Mouse (Mus musculus) adrenal gland, adult 8-10 months (tissue): ENCODE measurements around the gene Tada3. TPM values are rescaled to one million over a fixed set of nuclear protein-coding genes. Genes with fewer than 3 reads are reported as not detected.

Source experiments
- DNase-seq: peaks from one replicate; pipeline ENCODE4 v3.0.0; 2022
- total RNA-seq, 4 experiments: library from RNA; stranded (reverse); gene quantifications; 2 replicates each; pipeline ENCODE4 v1.2.4; 2022

Gene Tada3
- total RNA-seq, 4 experiments from 2014 or later: 39.3 to 47.1 (median 43.4) TPM

DNA sequence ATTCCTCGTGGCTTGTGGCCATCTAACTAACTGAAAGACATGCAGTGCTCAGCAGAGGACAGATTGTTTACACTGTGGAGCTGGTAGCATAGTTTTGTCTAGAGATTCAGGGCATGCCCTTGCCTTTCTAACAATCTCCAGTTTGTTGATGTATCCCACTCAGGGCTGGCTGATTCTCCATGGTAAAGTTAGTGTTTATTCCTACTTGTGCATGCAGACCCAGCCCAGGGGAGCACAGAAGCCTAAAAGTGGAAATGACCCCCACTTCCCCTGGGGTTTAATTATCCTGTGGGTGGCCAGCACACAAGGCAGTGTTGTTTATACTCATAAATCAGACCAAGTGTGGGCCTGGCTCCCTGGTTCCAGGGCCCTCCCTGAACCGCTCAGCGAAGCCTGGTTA, 8.3 kb upstream of the Tada3 start:
- no peak for DNase-seq

GRCm38 (mm10) chr6:113385160-113385714, 7.6 kb upstream of the Tada3 start:
- DNase-seq: no peak

DNA sequence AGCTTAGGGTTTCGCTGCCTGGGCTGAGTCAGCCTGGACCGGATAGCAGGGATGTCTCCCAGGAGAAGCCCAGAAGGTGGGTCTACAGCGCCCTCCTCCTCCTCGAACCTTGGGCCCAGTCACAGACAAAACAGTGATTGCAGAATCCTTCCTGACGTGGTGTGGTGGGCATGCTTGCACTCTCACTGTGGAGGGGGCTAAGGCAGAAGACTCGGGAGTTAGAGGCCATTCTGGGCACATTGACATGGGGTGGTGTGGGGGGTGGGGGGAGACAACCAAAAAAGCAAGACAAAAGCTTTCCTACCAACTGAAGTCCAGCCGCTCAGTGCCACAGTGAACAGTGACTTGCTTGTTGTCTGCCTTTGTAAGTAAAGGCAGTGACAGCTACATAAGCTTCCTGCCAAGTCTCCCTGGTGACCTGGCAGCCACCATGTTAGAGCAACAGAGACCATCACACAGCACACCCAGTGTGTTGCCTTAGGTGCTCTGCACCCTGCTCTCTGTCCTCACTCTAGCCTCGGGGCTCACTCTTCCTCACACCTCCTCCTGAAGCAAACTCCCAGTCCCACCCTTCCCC, 6.8 kb upstream of the Tada3 start:
- no peak for DNase-seq

DNA sequence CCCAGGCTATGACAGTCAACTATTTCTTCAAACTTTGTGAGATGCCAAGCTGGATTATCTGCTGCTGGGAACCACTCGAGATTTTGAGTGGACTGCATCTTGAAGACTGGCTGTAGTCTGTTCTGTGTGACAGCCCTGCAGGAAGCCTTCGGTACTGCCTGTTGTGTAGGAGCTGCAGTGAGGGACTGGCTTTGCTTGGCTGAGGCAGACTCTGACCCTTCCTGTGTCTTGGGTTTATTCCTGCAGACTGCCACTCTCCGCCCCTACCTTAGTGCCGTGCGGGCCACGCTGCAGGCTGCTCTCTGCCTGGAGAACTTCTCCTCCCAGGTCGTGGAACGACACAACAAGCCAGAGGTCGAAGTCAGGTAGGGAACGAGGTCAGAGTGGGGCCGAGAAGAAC, 2.8 kb upstream of the Tada3 start:
- DNase-seq: no peak

DNA sequence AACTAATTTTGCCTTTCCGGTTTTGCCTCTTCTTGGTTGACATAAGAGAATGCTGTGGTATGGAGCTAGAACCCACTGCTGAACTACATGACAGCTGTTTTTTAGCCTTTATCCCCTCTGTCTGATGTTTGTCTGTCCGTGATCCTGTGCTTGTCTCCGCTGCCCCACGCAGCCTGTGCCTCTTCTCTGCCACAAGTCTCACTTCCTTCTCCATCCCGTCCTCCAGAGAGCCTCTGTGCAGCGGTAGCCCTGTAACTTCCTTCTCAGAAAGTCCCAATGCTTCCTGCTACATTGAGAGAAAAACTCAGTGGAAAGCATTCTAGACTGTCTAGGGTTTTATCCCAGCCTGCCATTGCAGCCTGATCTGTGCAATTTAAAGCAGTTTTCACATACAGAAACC, 1.6 kb upstream of the Tada3 start:
- no peak for DNase-seq

GRCm38 (mm10) chr6:113377172-113377495, 549 bp downstream of the Tada3 start:
- no peak for DNase-seq

DNA sequence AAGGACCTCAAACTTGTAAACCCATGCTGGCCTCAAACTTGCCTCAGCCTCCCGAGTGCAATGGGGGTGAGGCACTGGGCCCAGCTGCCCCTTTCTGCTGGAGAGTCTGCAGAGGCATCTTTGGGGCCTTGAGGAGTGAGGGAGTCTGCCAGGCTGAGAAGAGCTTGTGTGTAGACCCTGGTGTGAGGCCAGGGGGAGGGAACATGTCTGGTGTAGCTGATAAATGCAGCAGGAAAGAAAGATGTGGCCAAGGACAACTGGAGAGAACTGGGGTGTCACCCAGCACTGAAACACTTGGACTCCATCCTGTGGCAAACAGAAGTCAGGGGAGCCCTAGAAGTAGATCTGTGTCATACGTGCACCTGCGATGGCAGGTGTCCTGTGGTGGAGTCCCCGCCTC, 4.2 kb downstream of the Tada3 start:
- DNase-seq: no peak

DNA sequence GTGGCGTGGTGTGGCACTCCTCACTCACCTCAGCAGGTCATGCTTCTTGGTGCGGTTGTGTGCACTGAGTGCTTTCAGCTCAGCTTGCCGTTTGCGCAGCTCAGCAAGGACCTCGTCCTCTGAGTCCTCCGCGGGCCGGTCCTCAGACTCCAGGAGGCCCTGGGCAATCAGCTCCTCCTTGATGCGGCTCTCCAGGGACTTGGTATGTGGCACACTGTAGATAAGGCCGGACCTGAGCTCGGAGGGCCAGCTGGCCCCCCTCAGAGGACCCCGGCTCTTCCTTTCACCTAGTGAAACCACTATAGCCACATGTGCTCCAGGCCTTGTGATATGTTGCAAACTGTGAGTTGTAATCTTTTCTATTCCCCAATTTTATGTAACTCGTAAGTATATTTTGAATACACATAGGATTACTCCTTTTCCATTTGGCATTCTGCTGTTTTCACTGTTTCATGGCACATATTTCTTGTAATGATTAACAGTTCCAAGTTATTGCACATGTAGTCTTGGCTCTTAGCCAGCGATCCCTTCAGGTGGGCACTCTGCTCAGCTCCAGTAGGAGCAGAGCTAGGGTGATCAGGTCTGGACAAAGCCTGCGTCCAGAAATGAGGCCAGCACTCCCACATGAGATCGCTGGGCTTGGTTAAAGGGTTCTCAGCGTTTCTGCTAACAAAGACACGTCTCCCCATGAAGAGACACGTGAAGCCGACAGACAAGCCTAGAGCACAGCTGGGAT, 7.3 kb downstream of the Tada3 start:
- DNase-seq: no peak

GRCm38 (mm10) chr6:113368577-113368976, 9.1 kb downstream of the Tada3 start:
- no peak for DNase-seq

DNA sequence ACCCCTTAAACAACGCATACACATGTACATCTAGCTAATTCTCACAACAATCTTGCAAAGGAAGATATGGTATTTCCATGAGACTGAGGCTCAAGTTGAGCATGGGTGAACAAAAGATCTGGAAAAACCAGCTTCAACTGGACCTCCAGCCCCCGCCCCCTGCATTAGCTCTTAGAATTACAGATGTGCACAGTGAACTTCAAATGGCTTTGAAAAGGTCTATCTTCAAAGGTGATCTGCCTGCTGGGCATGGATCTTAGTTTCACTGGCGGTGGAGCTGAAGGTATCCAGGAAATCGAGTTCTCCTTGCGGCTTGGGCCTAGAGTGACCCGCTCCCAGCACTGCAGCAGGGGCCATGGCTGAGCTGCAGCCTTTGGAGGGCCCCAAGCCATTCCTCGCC, 9.6 kb downstream of the Tada3 start:
- DNase-seq: no peak

DNA sequence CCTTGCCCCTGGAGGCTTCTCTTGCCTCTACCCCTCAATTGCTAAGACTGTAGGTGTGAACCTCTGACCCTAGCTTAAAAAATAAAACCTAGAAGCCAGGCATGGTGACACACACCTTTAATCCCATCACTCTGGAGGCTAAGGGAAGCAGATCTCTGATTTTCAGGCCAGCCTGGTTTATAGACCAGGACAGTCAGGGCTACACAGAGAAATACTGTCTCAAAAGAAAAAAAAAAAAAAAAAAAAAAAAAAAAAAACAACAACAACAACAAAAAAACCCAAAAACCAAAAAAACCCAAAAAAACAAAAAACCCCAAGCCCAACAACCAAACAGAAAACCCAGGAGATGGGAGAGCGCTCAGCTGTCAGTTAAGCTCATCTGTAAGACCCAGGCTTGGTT, 10.1 kb downstream of the Tada3 start:
- DNase-seq: no peak

GRCm38 (mm10) chr6:113366639-113367038, 11.0 kb downstream of the Tada3 start:
- DNase-seq: no peak

DNA sequence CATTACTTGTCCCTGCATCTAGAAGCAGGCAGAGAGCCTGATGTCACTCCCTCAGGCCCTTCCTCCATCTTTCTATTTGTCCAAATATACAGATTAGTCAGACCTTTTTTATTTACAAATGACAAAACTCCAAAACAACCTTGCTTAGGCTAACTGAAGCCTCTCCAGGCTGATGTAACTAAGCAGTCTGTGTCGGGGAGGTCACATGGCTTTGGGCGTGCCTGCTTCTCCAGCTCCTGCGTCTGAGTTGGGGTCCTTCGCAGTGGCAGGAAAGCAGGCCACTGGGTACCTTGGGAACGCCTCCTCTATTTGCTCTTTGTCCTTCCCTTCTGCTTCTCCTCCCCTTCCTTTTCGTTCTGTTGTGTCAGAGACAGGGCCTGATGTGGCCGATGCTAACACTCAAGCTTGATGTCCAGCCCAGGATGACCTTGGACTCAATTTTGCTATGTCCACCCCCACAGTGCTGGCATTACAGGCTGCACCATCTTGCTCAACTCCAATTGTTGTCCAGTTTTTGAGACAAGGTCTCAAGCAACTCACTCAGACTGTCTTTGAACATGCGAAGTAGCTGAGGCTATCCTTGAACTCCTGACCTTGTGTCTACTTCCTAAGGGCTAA, 13.1 kb downstream of the Tada3 start:
- DNase-seq: peak; percentile 69

- DNase-seq: no peak
Measured at GRCm38 (mm10) chr6:113362241-113362640, 15.4 kb downstream of the Tada3 start.

DNA sequence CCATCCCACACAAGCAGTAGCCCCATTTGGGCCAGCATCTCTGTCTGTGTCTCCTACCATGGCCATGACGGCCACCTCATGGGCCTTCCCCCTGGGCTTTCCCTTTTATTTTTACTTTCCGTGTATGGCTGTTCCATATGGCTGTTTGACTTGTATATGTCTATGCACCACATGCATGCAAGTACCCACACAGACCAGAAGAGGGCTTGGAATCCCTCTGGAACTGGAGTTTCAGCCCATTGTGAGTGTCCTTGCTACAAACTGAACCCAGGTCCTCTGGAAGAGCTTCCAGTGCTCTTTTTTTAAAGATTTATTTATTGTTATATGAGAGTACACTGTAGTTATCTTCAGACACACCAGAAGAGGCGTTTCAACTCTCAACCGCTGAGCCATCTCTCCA, 16.2 kb downstream of the Tada3 start:
- DNase-seq: no peak

DNA sequence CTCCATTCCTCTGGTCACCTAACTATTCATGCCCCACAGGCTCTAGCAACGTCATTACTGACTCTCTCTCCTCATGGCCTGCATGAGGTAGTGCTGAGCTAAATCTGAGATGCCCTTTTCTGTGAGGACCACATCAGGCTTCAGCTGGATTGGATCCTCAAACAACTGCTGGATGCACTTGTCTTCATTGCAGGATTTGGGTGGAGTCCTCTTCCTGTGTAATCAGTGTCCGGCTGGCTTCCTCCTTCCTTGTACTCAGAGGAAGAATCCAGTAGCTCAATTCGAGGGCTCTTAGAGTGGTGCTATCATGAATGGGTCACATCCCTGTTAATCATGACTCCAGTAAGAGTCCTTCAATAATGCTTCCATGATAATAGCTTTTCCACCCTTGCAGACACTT, 24.0 kb downstream of the Tada3 start:
- no peak for DNase-seq

DNA sequence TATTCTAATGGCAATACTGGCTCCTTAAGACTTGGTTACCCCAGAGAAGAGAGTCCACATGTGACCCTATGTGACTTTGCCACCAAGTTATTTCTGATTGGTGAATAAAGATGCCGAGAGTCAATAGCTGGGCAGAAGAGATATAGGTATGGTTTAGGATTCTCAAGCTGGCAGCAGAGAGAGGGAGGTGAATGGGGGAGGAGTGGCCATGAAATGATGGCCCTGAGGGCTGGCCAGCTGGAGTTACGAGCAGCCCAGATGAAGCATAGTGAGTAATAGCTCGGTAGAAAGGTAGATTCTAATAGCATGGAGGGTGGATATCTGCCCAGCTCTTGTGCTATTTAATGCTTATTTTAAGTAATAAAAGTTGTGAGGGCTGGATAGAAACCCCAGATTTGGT, 24.9 kb downstream of the Tada3 start:
- no peak for DNase-seq

GRCm38 (mm10) chr6:113351653-113352052, 26.0 kb downstream of the Tada3 start:
- DNase-seq: no peak

DNA sequence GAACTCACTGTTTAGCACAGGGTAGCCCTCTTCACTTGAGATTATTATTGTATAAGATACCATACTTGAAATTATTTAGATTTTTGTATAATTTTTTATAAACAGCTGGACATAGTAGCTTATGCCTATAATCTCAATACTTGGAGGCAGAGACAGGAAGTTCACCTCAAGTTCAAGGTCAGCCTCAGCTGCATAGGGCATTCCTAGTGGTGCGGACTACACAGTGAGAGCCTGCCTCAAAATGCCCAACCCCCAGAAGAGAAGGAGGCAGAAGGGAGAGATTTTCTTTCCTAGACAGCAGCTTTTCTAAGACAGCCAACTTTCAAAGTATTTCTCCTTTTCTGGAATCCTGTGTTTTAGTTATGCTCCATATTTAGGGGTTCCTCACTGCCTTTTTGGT, 26.5 kb downstream of the Tada3 start:
- no peak for DNase-seq

GRCm38 (mm10) chr6:113350538-113350937, 27.1 kb downstream of the Tada3 start:
- DNase-seq: no peak

DNA sequence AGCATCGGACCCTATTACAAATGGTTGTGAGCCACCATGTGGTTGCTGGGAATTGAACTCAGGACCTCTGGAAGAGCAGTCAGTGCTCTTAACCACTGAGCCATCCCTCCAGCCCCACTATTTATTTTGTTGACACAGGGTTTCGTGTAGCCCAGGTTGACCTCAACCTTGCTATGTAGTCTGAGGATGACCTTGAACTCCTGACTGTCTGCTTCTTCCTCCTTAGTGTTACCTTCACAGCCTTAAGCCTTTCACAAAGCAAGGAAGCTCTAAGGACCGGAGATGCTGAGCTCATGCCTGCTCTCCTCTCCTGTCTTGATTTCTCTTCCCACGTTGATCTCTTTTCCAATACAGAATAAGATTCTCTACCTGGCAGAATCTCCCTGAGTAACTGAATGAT, 30.8 kb downstream of the Tada3 start:
- DNase-seq: no peak

DNA sequence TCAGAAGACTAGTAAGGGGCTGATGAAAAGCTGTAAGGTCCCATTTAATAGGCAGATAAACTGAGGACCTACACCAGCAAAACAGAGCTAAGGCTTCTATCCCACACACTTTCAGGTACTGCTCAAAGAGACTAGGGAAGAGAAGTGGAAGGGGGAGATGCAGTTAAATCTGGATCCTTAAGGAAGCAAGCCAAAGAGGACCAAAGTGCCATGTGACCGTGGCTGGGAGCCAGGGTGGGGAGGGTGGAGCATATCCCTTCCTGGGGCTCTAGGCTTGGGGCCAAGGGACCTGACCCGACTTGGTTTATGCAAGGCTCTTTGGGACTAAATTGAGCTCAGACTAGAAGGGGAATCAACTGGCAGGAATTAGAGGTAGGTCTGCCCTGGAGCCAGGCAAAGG, 33.4 kb downstream of the Tada3 start:
- peak; percentile 77 for DNase-seq

DNA sequence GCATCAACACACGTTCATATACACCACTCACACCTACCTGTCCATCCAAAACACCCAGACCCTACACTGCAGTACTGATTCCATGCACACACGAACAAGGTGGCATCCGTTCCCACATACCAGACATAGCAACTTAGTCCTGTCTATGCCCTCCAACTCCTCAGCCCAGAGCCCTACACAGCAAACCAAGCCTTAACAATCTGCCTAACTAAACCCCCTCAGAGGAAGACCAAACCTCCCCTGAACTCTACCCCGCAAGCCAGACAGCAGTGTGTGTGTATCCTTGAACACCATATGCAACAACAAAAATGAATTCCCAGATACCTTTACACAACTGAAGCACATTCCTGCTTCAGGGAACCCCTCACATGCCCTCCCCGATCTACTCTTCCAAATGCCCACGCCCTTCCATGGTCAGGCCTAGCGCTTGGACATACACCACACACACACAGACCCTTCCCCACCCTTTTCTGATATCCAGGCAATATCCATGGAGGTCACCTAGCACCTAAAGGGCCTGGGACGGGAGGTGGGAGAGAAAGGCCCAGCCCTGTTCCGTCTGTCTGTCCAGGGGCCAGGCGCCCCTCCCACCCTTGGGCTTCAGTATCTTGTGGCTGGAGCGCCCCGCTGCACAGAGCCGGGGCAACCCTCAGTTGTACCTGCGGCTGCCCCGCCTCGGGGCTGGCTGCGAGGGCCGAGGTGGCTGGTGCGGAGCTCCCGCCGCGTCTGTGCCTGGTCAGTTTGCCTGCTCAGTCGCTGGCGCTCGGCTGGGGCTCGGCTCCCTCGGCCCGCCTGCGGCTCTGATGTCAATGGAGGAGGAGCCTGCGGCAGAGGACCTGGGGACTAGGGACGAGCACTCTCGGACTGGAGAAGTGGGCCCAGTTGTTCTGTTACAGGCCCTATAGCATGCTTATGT, 34.2 kb downstream of the Tada3 start, which contains the start of gene Camk1:
Gene Camk1, minus strand, starts transcription at position 808 of the 916 bp plus-strand sequence.
- peak; percentile 83 for DNase-seq
